Mouse (Mus musculus): ENCODE measurements at regions not wholly inside any gene's neighbourhood (a gene's known extent, or its start where the extent isn't known, plus 50 kb on each side); places are given as distances from the start of the nearest gene placed in this dataset.

GRCm38 (mm10) chr14:15977366-15977765, 271.7 kb upstream of the Ngly1 start:
- no peaks in the 10 kb centered on the region for H3K27me3 ChIP-seq (ENCODE audit: control insufficient read depth, insufficient read depth, low read length)
- DNase-seq (ENCODE audit: low spot score), result no peak
- no peaks in the 10 kb centered on the region for H3K4me1 ChIP-seq (ENCODE audit: control insufficient read depth, insufficient read depth)
- no peak overlapping the region for H3K27ac ChIP-seq (ENCODE audit: low read depth)
- WGBS, result 90% methylated on average over 1 of the region's 1 CpGs
- H3K9ac ChIP-seq (replicated peaks; ENCODE audit: low read depth, low read length), result no peak overlapping the region
- H3K36me3 ChIP-seq (replicated peaks; ENCODE audit: control insufficient read depth, insufficient read depth, low read length), result no peaks in the 10 kb centered on the region
- ATAC-seq (ENCODE audit: insufficient read depth, low read depth), result no peak
- H3K4me2 ChIP-seq (ENCODE audit: low read depth, low read length), result no peak overlapping the region
- TF ChIP-seq EP300 (IDR thresholded peaks at IDR 0.05; ENCODE audit: low read depth) (no peak), CTCF (IDR thresholded peaks at IDR 0.05; ENCODE audit: low read depth) (no peak)
- H3K9me3 ChIP-seq (replicated peaks; ENCODE audit: control insufficient read depth, low read length), result 0 out of 2 replicates have a peak, but pooled peaks cover 4% of the 10 kb centered on the region
- H3K4me3 ChIP-seq (ENCODE audit: low read depth, low read length), result no peak overlapping the region

GRCm38 (mm10) chr14:15978329-15978728, 270.8 kb upstream of the Ngly1 start:
- ATAC-seq (ENCODE audit: insufficient read depth, low read depth) (no peak), DNase-seq (ENCODE audit: low spot score) (no peak)
- no peaks in the 10 kb centered on the region for H3K27me3 ChIP-seq (ENCODE audit: control insufficient read depth, insufficient read depth, low read length)
- no peak overlapping the region for H3K27ac ChIP-seq (ENCODE audit: low read depth)
- H3K9me3 ChIP-seq (replicated peaks; ENCODE audit: control insufficient read depth, low read length), result no peaks in the 10 kb centered on the region
- no peak overlapping the region for H3K4me2 ChIP-seq (ENCODE audit: low read depth, low read length)
- no peaks in the 10 kb centered on the region for H3K4me1 ChIP-seq (ENCODE audit: control insufficient read depth, insufficient read depth)
- no peaks in the 10 kb centered on the region for H3K36me3 ChIP-seq (replicated peaks; ENCODE audit: control insufficient read depth, insufficient read depth, low read length)
- no peak overlapping the region for H3K4me3 ChIP-seq (ENCODE audit: low read depth, low read length)
- no peak for TF ChIP-seq CTCF (IDR thresholded peaks at IDR 0.05; ENCODE audit: low read depth)
- H3K9ac ChIP-seq (replicated peaks; ENCODE audit: low read depth, low read length), result no peak overlapping the region
- WGBS, result 34% methylated on average over 1 of the region's 1 CpGs

- Histone ChIP-seq H3K27ac (ENCODE audit: low read depth) (no peak overlapping the region), H3K9me3 (replicated peaks; ENCODE audit: control insufficient read depth, low read length) (no peaks in the 10 kb centered on the region), H3K4me2 (ENCODE audit: low read depth, low read length) (no peak overlapping the region), H3K4me3 (ENCODE audit: low read depth, low read length) (no peak overlapping the region), H3K36me3 (replicated peaks; ENCODE audit: control insufficient read depth, insufficient read depth, low read length) (no peaks in the 10 kb centered on the region), H3K9ac (replicated peaks; ENCODE audit: low read depth, low read length) (no peak overlapping the region), H3K27me3 (ENCODE audit: control insufficient read depth, insufficient read depth, low read length) (no peaks in the 10 kb centered on the region), H3K4me1 (ENCODE audit: control insufficient read depth, insufficient read depth) (no peaks in the 10 kb centered on the region)
- DNase-seq (ENCODE audit: low spot score) (no peak), ATAC-seq (ENCODE audit: insufficient read depth, low read depth) (no peak)
- TF ChIP-seq EP300 (IDR thresholded peaks at IDR 0.05; ENCODE audit: low read depth), result no peak
- no peak for TF ChIP-seq CTCF (IDR thresholded peaks at IDR 0.05; ENCODE audit: low read depth)
- 88% methylated on average over 1 of the region's 1 CpGs for WGBS
These were observed 243.7 kb upstream of the Ngly1 start for GRCm38 (mm10) chr14:16005409-16005808.

DNA sequence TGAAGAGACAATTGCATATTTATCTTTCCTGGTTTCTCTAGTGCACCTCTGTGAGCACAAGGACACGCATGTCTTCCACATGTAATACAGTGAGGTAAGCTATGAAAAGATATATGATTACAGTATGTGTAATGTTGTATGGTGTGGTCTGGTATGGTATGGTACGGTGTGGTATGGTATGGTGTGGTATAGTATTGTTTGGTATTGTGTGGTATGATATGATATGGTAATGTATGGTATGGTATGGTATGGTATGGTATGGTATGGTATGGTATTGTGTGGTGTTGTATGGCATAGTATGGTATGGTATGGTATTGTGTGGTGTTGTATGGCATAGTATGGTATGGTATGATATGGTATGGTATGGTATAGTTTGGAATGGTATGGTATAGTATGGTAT, 242.1 kb upstream of the Ngly1 start:
- TF ChIP-seq CTCF (IDR thresholded peaks at IDR 0.05; ENCODE audit: low read depth) (no peak), EP300 (IDR thresholded peaks at IDR 0.05; ENCODE audit: low read depth) (no peak)
- Histone ChIP-seq H3K4me2 (ENCODE audit: low read depth, low read length) (no peak overlapping the region), H3K27me3 (ENCODE audit: control insufficient read depth, insufficient read depth, low read length) (no peaks in the 10 kb centered on the region)

DNA sequence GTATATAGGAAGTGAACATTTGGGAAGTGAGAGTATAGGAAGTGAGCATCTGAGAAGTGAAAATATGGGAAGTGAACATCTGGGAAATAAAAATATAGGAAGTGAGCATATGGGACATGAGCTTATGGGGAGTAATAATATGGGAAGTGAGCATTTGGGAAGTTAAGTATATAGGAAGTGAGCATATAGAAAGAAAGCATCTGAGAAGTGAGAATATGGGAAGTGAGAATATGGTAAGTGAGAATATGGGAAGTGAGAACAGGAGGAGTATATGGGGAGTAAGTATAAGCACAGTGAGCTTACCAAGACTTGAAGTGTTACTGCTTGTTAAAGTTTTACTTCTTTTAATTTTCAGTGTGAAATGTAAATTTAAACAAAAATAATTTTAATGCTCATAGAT, 239.3 kb upstream of the Ngly1 start:
- Histone ChIP-seq H3K9ac (replicated peaks; ENCODE audit: low read depth, low read length) (no peak overlapping the region), H3K4me2 (ENCODE audit: low read depth, low read length) (no peak overlapping the region), H3K9me3 (replicated peaks; ENCODE audit: control insufficient read depth, low read length) (no peaks in the 10 kb centered on the region), H3K36me3 (replicated peaks; ENCODE audit: control insufficient read depth, insufficient read depth, low read length) (no peaks in the 10 kb centered on the region), H3K4me3 (ENCODE audit: low read depth, low read length) (no peak overlapping the region), H3K27ac (ENCODE audit: low read depth) (no peak overlapping the region), H3K27me3 (ENCODE audit: control insufficient read depth, insufficient read depth, low read length) (no peaks in the 10 kb centered on the region), H3K4me1 (ENCODE audit: control insufficient read depth, insufficient read depth) (no peaks in the 10 kb centered on the region)
- ATAC-seq (ENCODE audit: insufficient read depth, low read depth) (no peak), DNase-seq (ENCODE audit: low spot score) (no peak)
- TF ChIP-seq CTCF (IDR thresholded peaks at IDR 0.05; ENCODE audit: low read depth) (no peak), EP300 (IDR thresholded peaks at IDR 0.05; ENCODE audit: low read depth) (no peak)

More for the DNA sequence above, 242.1 kb upstream of the Ngly1 start:
- no peak overlapping the region for H3K27ac ChIP-seq (ENCODE audit: low read depth)
- no peak overlapping the region for H3K4me3 ChIP-seq (ENCODE audit: low read depth, low read length)
- DNase-seq (ENCODE audit: low spot score) (no peak), ATAC-seq (ENCODE audit: insufficient read depth, low read depth) (no peak)
- no peaks in the 10 kb centered on the region for H3K36me3 ChIP-seq (replicated peaks; ENCODE audit: control insufficient read depth, insufficient read depth, low read length)
- H3K9me3 ChIP-seq (replicated peaks; ENCODE audit: control insufficient read depth, low read length), result no peaks in the 10 kb centered on the region
- H3K4me1 ChIP-seq (ENCODE audit: control insufficient read depth, insufficient read depth), result no peaks in the 10 kb centered on the region
- H3K9ac ChIP-seq (replicated peaks; ENCODE audit: low read depth, low read length), result no peak overlapping the region
- WGBS, result 88% methylated on average over 2 of the region's 2 CpGs

DNA sequence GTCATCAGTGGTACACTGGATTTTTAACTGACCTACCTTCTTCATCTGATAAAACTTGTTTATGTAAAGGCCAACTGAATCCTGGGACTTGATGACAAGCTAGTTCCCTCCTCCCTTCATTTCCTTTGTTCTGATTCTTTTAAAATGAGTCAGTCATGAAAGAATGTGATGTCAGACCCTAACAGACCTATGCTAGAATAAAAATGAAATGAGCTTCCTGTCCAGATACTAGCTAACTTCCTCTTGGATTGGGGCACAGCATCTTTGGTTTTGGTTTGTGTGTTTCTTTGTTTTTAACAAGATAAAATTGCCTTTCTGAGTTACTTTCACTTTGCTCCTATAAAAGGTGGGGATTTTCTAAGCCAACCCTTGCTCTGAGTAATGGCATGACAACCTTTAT, 225.2 kb upstream of the Ngly1 start:
- Histone ChIP-seq H3K36me3 (replicated peaks; ENCODE audit: control insufficient read depth, insufficient read depth, low read length) (no peaks in the 10 kb centered on the region), H3K9ac (replicated peaks; ENCODE audit: low read depth, low read length) (no peak overlapping the region), H3K4me1 (ENCODE audit: control insufficient read depth, insufficient read depth) (no peaks in the 10 kb centered on the region), H3K27ac (ENCODE audit: low read depth) (no peak overlapping the region), H3K4me2 (ENCODE audit: low read depth, low read length) (no peak overlapping the region), H3K4me3 (ENCODE audit: low read depth, low read length) (no peak overlapping the region), H3K9me3 (replicated peaks; ENCODE audit: control insufficient read depth, low read length) (no peaks in the 10 kb centered on the region), H3K27me3 (ENCODE audit: control insufficient read depth, insufficient read depth, low read length) (no peaks in the 10 kb centered on the region)
- ATAC-seq (ENCODE audit: insufficient read depth, low read depth) (no peak), DNase-seq (ENCODE audit: low spot score) (no peak)
- TF ChIP-seq CTCF (IDR thresholded peaks at IDR 0.05; ENCODE audit: low read depth) (no peak), EP300 (IDR thresholded peaks at IDR 0.05; ENCODE audit: low read depth) (no peak)
